Mouse (Mus musculus) CD4-positive helper T cell, adult 2 months (primary cell): ENCODE measurements around the gene Med11.

Experiments used
- DNase-seq: peaks from one replicate; pipeline ENCODE4 v3.0.0-alpha.2; 2012; ENCODE audit warnings: low read depth, missing footprints, low spot score

Med11 gene

DNA sequence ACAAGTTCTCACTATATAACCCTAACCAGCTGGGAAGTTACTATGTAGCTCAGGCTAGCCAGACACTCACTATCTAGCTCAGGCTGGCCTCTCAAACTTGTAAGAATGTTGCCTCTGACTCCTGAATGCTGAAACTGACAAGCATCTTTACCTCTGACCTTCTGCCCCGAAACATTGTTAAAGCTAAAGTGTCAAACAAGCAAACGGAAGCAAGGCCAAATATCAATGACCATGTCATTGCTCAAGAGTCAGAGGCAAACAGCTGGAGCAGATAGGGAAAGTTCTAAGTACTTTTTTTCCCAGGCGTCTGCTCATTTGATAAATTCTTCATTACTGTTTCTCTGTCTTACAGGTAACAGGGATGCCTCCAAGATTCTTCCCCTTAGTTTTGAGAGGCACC, 50.3 kb downstream of the Med11 start:
- DNase-seq, result no peak
